Mouse (Mus musculus) CH12.LX (cell line): ENCODE results near the gene Rab15. TPM values are rescaled to one million over a fixed set of nuclear protein-coding genes. Genes with fewer than 3 reads are reported as not detected.

Experiments
- DNase-seq: peaks from one replicate; pipeline ENCODE4 v3.0.0-alpha.2; 2013; ENCODE audit errors: extremely low read depth
- H3K27ac ChIP-seq: 2 replicates; pipeline ENCODE4 v1.5.1; 2012; ENCODE audit warnings: low read depth, mild to moderate bottlenecking, control low read depth, moderate library complexity; ENCODE audit not compliant: insufficient read depth
- H3K27me3 ChIP-seq: replicated peaks from 2 replicates; pipeline ENCODE3; 2012; ENCODE audit warnings: inconsistent platforms
- H3K36me3 ChIP-seq, 2 experiments: replicated peaks in 1 of 2; 2 replicates each; pipeline versions ENCODE3 to v1.6.1; 2012; ENCODE audit warnings: inconsistent platforms in 1 of 2, low read length in 1 of 2, mild to moderate bottlenecking in 1 of 2, mixed read lengths in 1 of 2, moderate library complexity in 1 of 2; ENCODE audit not compliant: control insufficient read depth in 1 of 2, insufficient read depth in 1 of 2
- H3K4me1 ChIP-seq, 2 experiments: 2 replicates each; pipeline ENCODE4 v1.6.1; 2012; ENCODE audit warnings: inconsistent platforms in 1 of 2, moderate library complexity in 1 of 2; ENCODE audit not compliant: insufficient read depth in 2 of 2, control insufficient read depth in 1 of 2
- H3K4me2 ChIP-seq: 2 replicates; pipeline ENCODE4 v1.6.1; 2012; ENCODE audit warnings: low read depth, mild to moderate bottlenecking, control low read depth; ENCODE audit not compliant: poor library complexity, insufficient read depth, severe bottlenecking
- H3K4me3 ChIP-seq, 3 experiments: fragments of 150-350 bp in 1 of 3; sonication (generic) in 1 of 3; replicated peaks in 1 of 3; 2 replicates each; pipeline versions ENCODE3 to v1.5.1; 2011 to 2012; ENCODE audit warnings: low read depth in 2 of 3, low read length in 2 of 3, mild to moderate bottlenecking in 2 of 3, moderate library complexity in 2 of 3, control low read depth in 1 of 3, improper control_type of control experiment in 1 of 3, inconsistent platforms in 1 of 3, mixed read lengths in 1 of 3; ENCODE audit not compliant: poor library complexity in 1 of 3
- H3K79me2 ChIP-seq: replicated peaks from 2 replicates; pipeline ENCODE4 v1.6.1; 2012; ENCODE audit warnings: mild to moderate bottlenecking, moderate library complexity; ENCODE audit not compliant: control insufficient read depth, poor library complexity, insufficient read depth, severe bottlenecking; ENCODE audit errors: extremely low read depth
- H3K9ac ChIP-seq: 2 replicates; pipeline ENCODE4 v1.6.1; 2012; ENCODE audit warnings: low read depth, mild to moderate bottlenecking, control low read depth, moderate library complexity; ENCODE audit not compliant: insufficient read depth
- H3K9me3 ChIP-seq: replicated peaks from 2 replicates; pipeline ENCODE3; 2012; ENCODE audit warnings: low read length, inconsistent platforms, mixed read lengths
- BHLHE40 ChIP-seq: IDR thresholded peaks from 2 replicates; pipeline ENCODE4 v1.6.1; 2011; ENCODE audit warnings: mild to moderate bottlenecking, low read depth, low read length, improper control_type of control experiment
- CHD2 ChIP-seq: IDR thresholded peaks from 2 replicates; pipeline ENCODE4 v1.6.1; 2011; ENCODE audit warnings: low read length, improper control_type of control experiment
- CTCF ChIP-seq, 2 experiments: IDR thresholded peaks in 1 of 2; conservative IDR thresholded peaks in 1 of 2; 2 replicates each; pipeline ENCODE4 v1.5.1; 2011 to 2012; ENCODE audit warnings: low read depth in 2 of 2, low read length in 2 of 2, improper control_type of control experiment in 1 of 2, inconsistent platforms in 1 of 2, mild to moderate bottlenecking in 1 of 2, moderate library complexity in 1 of 2
- E2F4 ChIP-seq: IDR thresholded peaks from 2 replicates; pipeline ENCODE4 v1.6.1; 2011; ENCODE audit warnings: low read depth, low read length, improper control_type of control experiment; ENCODE audit not compliant: insufficient replicate concordance
- EP300 ChIP-seq: IDR thresholded peaks from 2 replicates; pipeline ENCODE4 v1.6.1; 2011; ENCODE audit warnings: low read length, improper control_type of control experiment
- GABPA ChIP-seq: IDR thresholded peaks from 2 replicates; pipeline ENCODE4 v1.6.1; 2012; ENCODE audit warnings: low read depth, low read length, improper control_type of control experiment, inconsistent platforms; ENCODE audit not compliant: insufficient replicate concordance
- HCFC1 ChIP-seq: IDR thresholded peaks from 2 replicates; pipeline ENCODE4 v1.6.1; 2012; ENCODE audit warnings: low read depth, mild to moderate bottlenecking, inconsistent platforms, low read length, improper control_type of control experiment
- JUN ChIP-seq: IDR thresholded peaks from 2 replicates; pipeline ENCODE4 v1.6.1; 2011; ENCODE audit warnings: low read depth, mild to moderate bottlenecking, low read length, improper control_type of control experiment, moderate library complexity; ENCODE audit not compliant: insufficient read depth
- JUND ChIP-seq: conservative IDR thresholded peaks from 2 replicates; pipeline ENCODE4 v1.6.1; 2011; ENCODE audit warnings: low read depth, low read length, improper control_type of control experiment
- KAT2A ChIP-seq: IDR thresholded peaks from 2 replicates; pipeline ENCODE4 v1.6.1; 2012; ENCODE audit warnings: low read length, improper control_type of control experiment, inconsistent platforms; ENCODE audit not compliant: insufficient replicate concordance
- MAFK ChIP-seq: IDR thresholded peaks from 2 replicates; pipeline ENCODE4 v1.6.1; 2011; ENCODE audit warnings: low read length, improper control_type of control experiment; ENCODE audit not compliant: insufficient replicate concordance
- MAX ChIP-seq: IDR thresholded peaks from 2 replicates; pipeline ENCODE4 v1.6.1; 2011; ENCODE audit warnings: low read length, improper control_type of control experiment
- MAZ ChIP-seq: IDR thresholded peaks from 2 replicates; pipeline ENCODE4 v1.6.1; 2012; ENCODE audit warnings: low read depth, mild to moderate bottlenecking, inconsistent platforms, low read length, improper control_type of control experiment, moderate library complexity
- MEF2A ChIP-seq: IDR thresholded peaks from 2 replicates; pipeline ENCODE4 v1.6.1; 2014; ENCODE audit warnings: low read depth, mild to moderate bottlenecking, inconsistent platforms, low read length, improper control_type of control experiment, borderline replicate concordance
- MYC ChIP-seq: IDR thresholded peaks from 2 replicates; pipeline ENCODE4 v1.6.1; 2011; ENCODE audit warnings: low read depth, mild to moderate bottlenecking, improper control_type of control experiment, low read length
- NRF1 ChIP-seq: IDR thresholded peaks from 2 replicates; pipeline ENCODE4 v1.6.1; 2014; ENCODE audit warnings: low read depth, mild to moderate bottlenecking, inconsistent platforms, low read length, improper control_type of control experiment, moderate library complexity
- PAX5 ChIP-seq: IDR thresholded peaks from 2 replicates; pipeline ENCODE4 v1.6.1; 2012; ENCODE audit warnings: low read length, inconsistent platforms, mixed read lengths
- POLR2AphosphoS2 ChIP-seq: IDR thresholded peaks from 2 replicates; pipeline ENCODE4 v1.6.1; 2011; ENCODE audit warnings: low read depth, low read length, improper control_type of control experiment
- RAD21 ChIP-seq: IDR thresholded peaks from 2 replicates; pipeline ENCODE4 v1.6.1; 2011; ENCODE audit warnings: low read depth, mild to moderate bottlenecking, low read length, improper control_type of control experiment, moderate library complexity
- RCOR1 ChIP-seq: conservative IDR thresholded peaks from 2 replicates; pipeline ENCODE4 v1.6.1; 2012; ENCODE audit warnings: low read depth, mild to moderate bottlenecking, inconsistent platforms, low read length, improper control_type of control experiment
- SIN3A ChIP-seq: IDR thresholded peaks from 2 replicates; pipeline ENCODE4 v1.6.1; 2012; ENCODE audit warnings: low read length, improper control_type of control experiment, inconsistent platforms
- SMC3 ChIP-seq: IDR thresholded peaks from 2 replicates; pipeline ENCODE4 v1.6.1; 2011; ENCODE audit warnings: low read depth, low read length, improper control_type of control experiment
- TBP ChIP-seq: conservative IDR thresholded peaks from 2 replicates; pipeline ENCODE4 v1.6.1; 2011; ENCODE audit warnings: low read depth, low read length, improper control_type of control experiment
- UBTF ChIP-seq: IDR thresholded peaks from 2 replicates; pipeline ENCODE4 v1.6.1; 2012; ENCODE audit warnings: low read depth, mild to moderate bottlenecking, inconsistent platforms, low read length, improper control_type of control experiment, moderate library complexity
- USF1 ChIP-seq: IDR thresholded peaks from 2 replicates; pipeline ENCODE4 v1.6.1; 2014; ENCODE audit warnings: low read depth, mild to moderate bottlenecking, inconsistent platforms, low read length, improper control_type of control experiment
- USF2 ChIP-seq: conservative IDR thresholded peaks from 2 replicates; pipeline ENCODE4 v1.6.1; 2011; ENCODE audit warnings: low read depth, low read length, improper control_type of control experiment
- ZC3H11A ChIP-seq: IDR thresholded peaks from 2 replicates; pipeline ENCODE4 v1.6.1; 2012; ENCODE audit warnings: low read depth, mild to moderate bottlenecking, inconsistent platforms, low read length, improper control_type of control experiment
- ZKSCAN1 ChIP-seq: IDR thresholded peaks from 2 replicates; pipeline ENCODE4 v1.6.1; 2012; ENCODE audit warnings: low read depth, inconsistent platforms, low read length, improper control_type of control experiment, borderline replicate concordance
- ZMIZ1 ChIP-seq: IDR thresholded peaks from 2 replicates; pipeline ENCODE4 v1.6.1; 2012; ENCODE audit warnings: low read depth, mild to moderate bottlenecking, inconsistent platforms, low read length, improper control_type of control experiment
- ZNF384 ChIP-seq: IDR thresholded peaks from 2 replicates; pipeline ENCODE4 v1.6.1; 2012; ENCODE audit warnings: low read depth, low read length, improper control_type of control experiment, inconsistent platforms
- dilution Hi-C: fragments of 300-500 bp; cut with MboI; formaldehyde crosslinking; loops from 2 replicates; pipeline ENCODE4 v1.14.3; 2020; ENCODE audit warnings: low sequenced_read_pairs; ENCODE audit not compliant: extremely low pct_unique_long_range_greater_than_20kb, extremely low pct_ligation_motif_present
- in situ Hi-C: fragments of 300-500 bp; cut with MboI; formaldehyde crosslinking; loops from 3 replicates; pipeline ENCODE4 v1.14.3; 2019; ENCODE audit warnings: low sequenced_read_pairs, low pct_ligation_motif_present, low pct_unique_long_range_greater_than_20kb, mixed read lengths
- polyA plus RNA-seq: library from polyadenylated mRNA; unstranded; fragments of >175 nt; gene quantifications from 2 replicates; pipeline ENCODE4 v1.2.1, GENCODE M21; 2012; ENCODE audit warnings: low read depth; ENCODE audit not compliant: insufficient read length
- total RNA-seq, 2 experiments: library from RNA; depleted of rRNA; stranded (reverse); fragments of 300-350 nt in 1 of 2; fragments of >200 nt in 1 of 2; gene quantifications; 2 replicates each; pipeline ENCODE4 v1.2.3; 2012 to 2014

Gene Rab15
- total and polyA plus RNA-seq, 3 experiments = 0.25 TPM; not detected in 2

DNA sequence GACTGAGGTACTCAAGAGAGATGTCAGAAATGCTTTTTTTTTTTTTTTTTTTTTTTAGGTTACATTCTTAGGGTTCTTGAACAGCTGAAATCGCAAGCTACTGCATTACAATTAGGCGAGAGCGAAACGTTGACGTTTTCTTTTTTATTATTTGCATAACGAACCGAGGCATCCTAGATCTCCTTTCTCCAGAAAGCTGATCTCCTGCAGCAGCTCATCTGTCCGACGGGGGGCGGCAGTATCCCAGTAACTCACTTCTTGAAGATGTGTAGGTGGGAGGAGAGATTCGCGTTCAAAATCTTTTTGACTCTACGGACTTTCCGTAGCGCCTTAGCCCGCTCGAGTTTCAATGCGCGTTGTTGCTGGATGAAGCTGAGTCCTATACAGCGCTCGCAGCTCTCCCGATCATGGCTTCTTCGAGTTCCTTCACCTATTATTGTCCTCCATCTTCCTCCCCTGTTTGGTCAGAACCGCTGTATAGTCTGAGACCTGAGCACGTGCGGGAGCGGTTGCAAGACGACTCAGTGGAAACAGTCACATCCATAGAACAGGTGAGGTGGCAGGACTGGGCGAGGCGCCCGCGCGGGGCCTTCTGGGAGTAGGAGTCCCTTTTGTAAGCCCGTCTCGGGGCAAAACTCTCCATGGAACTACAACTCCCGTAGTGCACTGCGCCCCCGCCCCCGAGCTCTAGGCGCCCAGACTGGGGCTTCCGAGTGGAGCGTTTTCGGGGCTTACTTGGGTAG, 14.6 kb upstream of the Rab15 start (continued):
- TF ChIP-seq ZKSCAN1 = no peak
- peak; percentile 96 for TF ChIP-seq MAX
- peak; percentile 37 for TF ChIP-seq EP300
- TF ChIP-seq ZC3H11A = peak; percentile 18; the same call in 1 of the 2 replicates
- no peak for TF ChIP-seq JUND
- peak; percentile 41 for TF ChIP-seq JUN
- TF ChIP-seq POLR2AphosphoS2 = peak; percentile 73; the same call in 1 of the 2 replicates
- peak; percentile 40; the same call in 1 of the 2 replicates for TF ChIP-seq NRF1
- TF ChIP-seq KAT2A = peak; percentile 79; the same call in 1 of the 2 replicates
- TF ChIP-seq BHLHE40 = peak; percentile 97
- no peak for TF ChIP-seq RCOR1
- TF ChIP-seq, all 38 proteins: peak for 31

DNA sequence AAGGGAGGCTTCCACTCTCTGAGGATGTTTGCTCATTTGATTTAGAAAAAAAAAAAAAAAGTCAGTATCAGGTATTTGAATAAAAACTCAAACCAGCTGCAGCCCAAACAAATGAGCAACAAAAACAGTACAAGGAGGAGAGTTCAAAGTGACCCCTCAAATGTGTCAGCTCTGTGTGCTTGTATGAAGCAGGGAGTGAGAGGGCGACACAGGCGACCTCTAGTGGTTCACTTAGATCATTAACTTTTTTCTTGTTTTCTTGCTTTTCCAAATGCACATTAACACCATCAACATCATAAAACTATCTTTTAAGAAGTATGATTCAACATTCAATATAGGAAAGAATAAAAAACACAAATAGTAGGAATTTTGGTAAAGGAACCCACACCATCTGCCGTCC, 10.0 kb upstream of the Rab15 start:
- dilution Hi-C loops (no loop called here), in situ Hi-C loops (no loop called here)
- Histone ChIP-seq H3K4me3 (no peak overlapping the region), H3K9me3 (no peaks in the 10 kb centered on the region), H3K36me3 (no peaks in the 10 kb centered on the region), H3K4me2 (no peak overlapping the region), H3K27ac (no peak overlapping the region), H3K9ac (no peak overlapping the region), H3K79me2 (no peaks in the 10 kb centered on the region), H3K4me1 (no peaks in the 10 kb centered on the region; a peak in 1 of 4 replicates), H3K27me3 (no peaks in the 10 kb centered on the region)
- no peak for TF ChIP-seq CHD2
- no peak for TF ChIP-seq MYC
- TF ChIP-seq ZMIZ1 = no peak
- no peak for TF ChIP-seq ZKSCAN1
- no peak for TF ChIP-seq MAZ
- TF ChIP-seq MEF2A = no peak
- TF ChIP-seq UBTF = no peak
- TF ChIP-seq ZNF384 = 0 out of 2 replicates have a peak, but pooled peaks have one; percentile 16
- no peak for TF ChIP-seq USF1
- no peak for TF ChIP-seq HCFC1
- TF ChIP-seq SMC3 = peak; percentile 55
- TF ChIP-seq PAX5 = no peak
- no peak for TF ChIP-seq EP300
- peak; percentile 76 to 85 for TF ChIP-seq CTCF (conservative IDR thresholded peaks at IDR 0.05 in 1 of 2, IDR thresholded peaks at IDR 0.05 in 1 of 2; ENCODE audit: low read depth in 2 of 2, low read length in 2 of 2)
- no peak for TF ChIP-seq GABPA
- no peak for TF ChIP-seq TBP
- peak; percentile 69 for TF ChIP-seq RAD21
- TF ChIP-seq MAX = no peak
- no peak for TF ChIP-seq SIN3A
- no peak for TF ChIP-seq BHLHE40
- no peak for TF ChIP-seq POLR2AphosphoS2
- no peak for TF ChIP-seq ZC3H11A
- TF ChIP-seq E2F4 = no peak
- TF ChIP-seq MAFK = no peak
- TF ChIP-seq RCOR1 = no peak
- TF ChIP-seq USF2 = no peak
- DNase-seq = peak; percentile 42
